8 mouse cellular contexts compared by ENCODE assay signal in genomic region chr3:96556651-96557635, GRCm38 (mm10). TPM values are rescaled to one million over a fixed set of nuclear protein-coding genes. Genes with fewer than 3 reads are reported as not detected.
DNase-seq lines count a peak whose midpoint lies in the region; ATAC-seq and TF ChIP-seq lines count a peak whose summit lies in the region.
"Had no signal": no experiment of that assay in that cellular context is flagged by ENCODE, and none has a peak within 500 bp of the region (broad histone marks: within the 10 kb centered on the region; RNA-seq: fewer than 3 reads in every experiment).

No protein-coding gene starts in this region.

- H3K27ac ChIP-seq in heart, embryonic 11.5 days (ENCODE audit: low read depth, low read length): peak overlapping the region; percentile 94
- peak overlapping the region; percentile 97 for H3K27ac ChIP-seq in kidney, postnatal 0 days

- peak overlapping the region; percentile 90 for H3K4me2 ChIP-seq in heart, embryonic 11.5 days
- H3K4me2 ChIP-seq in kidney, postnatal 0 days (ENCODE audit: low read length): peak overlapping the region; percentile 71
- peak overlapping the region; percentile 98 for H3K4me2 ChIP-seq in myocyte (ENCODE audit: low read depth)

- WGBS in heart, embryonic 11.5 days (ENCODE audit: insufficient replicate concordance): 3% methylated on average over 22 of the region's 22 CpGs
- 4% methylated on average over 22 of the region's 22 CpGs for WGBS in kidney, postnatal 0 days

- DNase-seq in kidney, postnatal 0 days (ENCODE audit: low spot score): peak; percentile 74
- DNase-seq in left cerebral cortex, adult 9 months (ENCODE audit: low spot score in 2 of 2): no peak
- DNase-seq in left cerebral cortex, postnatal 4 days: no peak

- peak overlapping the region; percentile 86 for H3K9ac ChIP-seq in heart, embryonic 11.5 days (ENCODE audit: low read depth, low read length)
- peak overlapping the region; percentile 62 for H3K9ac ChIP-seq in kidney, postnatal 0 days (ENCODE audit: low read depth, low read length)

- H3K4me1 ChIP-seq in E14TG2a.4 (replicated peaks; ENCODE audit: low read depth, low read length): peaks cover 71% of the 10 kb centered on the region
- peaks cover 31% of the 10 kb centered on the region for H3K4me1 ChIP-seq in heart, embryonic 11.5 days (ENCODE audit: control insufficient read depth, insufficient read depth, low read length)
- H3K4me1 ChIP-seq in kidney, postnatal 0 days (replicated peaks; ENCODE audit: insufficient read depth, low read length): peaks cover 11% of the 10 kb centered on the region

- H3K36me3 ChIP-seq in E14TG2a.4 (ENCODE audit: insufficient read depth, low read length) (peaks cover 34% of the 10 kb centered on the region), myocyte (ENCODE audit: control insufficient read depth, insufficient read depth) (peaks cover 12% of the 10 kb centered on the region)
- peaks cover 18% of the 10 kb centered on the region for H3K36me3 ChIP-seq in heart, embryonic 11.5 days (ENCODE audit: control insufficient read depth, insufficient read depth, low read length)
- peaks cover 21% of the 10 kb centered on the region for H3K36me3 ChIP-seq in kidney, postnatal 0 days (ENCODE audit: insufficient read depth, low read length)

- TF ChIP-seq POLR2A in myocyte (IDR thresholded peaks at IDR 0.05; ENCODE audit: insufficient read length, low read depth): no peak

- H3K4me3 ChIP-seq in E14TG2a.4 (replicated peaks; ENCODE audit: low read length) (peak overlapping the region; percentile 93), myocyte (peak overlapping the region; percentile 71)
- peak overlapping the region; percentile 70 for H3K4me3 ChIP-seq in heart, embryonic 11.5 days (ENCODE audit: low read depth, low read length)
- H3K4me3 ChIP-seq in kidney, postnatal 0 days (replicated peaks; ENCODE audit: low read depth, low read length): peak overlapping the region; percentile 76

- intact Hi-C loops in left cerebral cortex, postnatal 4 days (cut with DNase I): no loop called here

- H3K79me2 ChIP-seq in myocyte (ENCODE audit: control insufficient read depth, insufficient read depth): peaks cover 9% of the 10 kb centered on the region

- TF ChIP-seq CTCF in E14TG2a.4 (conservative IDR thresholded peaks at IDR 0.05; ENCODE audit: low read length): no peak
- no peak for TF ChIP-seq CTCF in kidney, postnatal 0 days (IDR thresholded peaks at IDR 0.05; ENCODE audit: low read depth)

- H3K27me3 ChIP-seq in E14TG2a.4 (ENCODE audit: insufficient read depth, low read length) (no peaks in the 10 kb centered on the region), myocyte (ENCODE audit: control insufficient read depth, insufficient read depth, insufficient read length) (no peaks in the 10 kb centered on the region)
- no peaks in the 10 kb centered on the region for H3K27me3 ChIP-seq in heart, embryonic 11.5 days (ENCODE audit: control insufficient read depth, insufficient read depth, low read length)
- no peaks in the 10 kb centered on the region for H3K27me3 ChIP-seq in kidney, postnatal 0 days (ENCODE audit: insufficient read depth, low read length)

- H3ac ChIP-seq in myocyte (ENCODE audit: control insufficient read depth, insufficient read length): no peak overlapping the region

- ATAC-seq in activated CD4-positive, CD25-positive, alpha-beta regulatory T cell, adult 4 months: peak; percentile 60
- no peak for ATAC-seq in heart, embryonic 11.5 days (replicated peaks; ENCODE audit: insufficient number of reproducible peaks, low FRiP score, low TSS enrichment)
- no peak for ATAC-seq in kidney, postnatal 0 days (replicated peaks; ENCODE audit: low FRiP score, low read depth)

- H3K9me3 ChIP-seq in E14TG2a.4 (ENCODE audit: low read length): no peaks in the 10 kb centered on the region
- no peaks in the 10 kb centered on the region for H3K9me3 ChIP-seq in heart, embryonic 11.5 days (replicated peaks; ENCODE audit: control insufficient read depth, low read length)
- no peaks in the 10 kb centered on the region for H3K9me3 ChIP-seq in kidney, postnatal 0 days (replicated peaks; ENCODE audit: low read length)

TF ChIP-seq in myocyte, 11 proteins besides CTCF, POLR2A, EP300 and RAD21:
- TF ChIP-seq SRF (IDR thresholded peaks at IDR 0.05; ENCODE audit: control insufficient read depth, insufficient read length, low read depth) (no peak), CEBPB (IDR thresholded peaks at IDR 0.05; ENCODE audit: insufficient read depth, poor library complexity, severe bottlenecking) (no peak), TCF3 (IDR thresholded peaks at IDR 0.05; ENCODE audit: insufficient read length, low read depth) (no peak)
TF ChIP-seq in myocyte: peak in this region for 0.

RNA-seq across cellular contexts. Expression of gene Txnip, which starts 0.8 kb away (rescaled TPM):
- 100 to 1,000 TPM; 276 to 326 TPM for polyA plus RNA-seq in activated CD4-positive, CD25-positive, alpha-beta regulatory T cell, adult 4 months (2017; shearing (Covaris generic))
- polyA plus RNA-seq in heart, embryonic 11.5 days (2014; fragmentation: Nextera tagmentation; extraction: Ambion mirVana): 106 and 121 TPM in 2 replicates
- 241 and 254 TPM in 2 replicates for polyA plus RNA-seq in kidney, postnatal 0 days (2015; fragmentation: Nextera tagmentation; extraction: Ambion mirVana)
- 42.6 TPM for polyA plus RNA-seq in myocyte (2012; fragmentation: generic; extraction: Trizol)
- total RNA-seq in left cerebral cortex, postnatal 4 days (2021): 10 to 100 TPM; 65.2 to 69.2 TPM

RNA-seq across cellular contexts. Expression of gene Gm16253, which starts 19.8 kb away (rescaled TPM):
- polyA plus RNA-seq in activated CD4-positive, CD25-positive, alpha-beta regulatory T cell, adult 4 months (2017; shearing (Covaris generic)): not detected
- polyA plus RNA-seq in heart, embryonic 11.5 days (2014; fragmentation: Nextera tagmentation; extraction: Ambion mirVana): 1.2 and 1.5 TPM in 2 replicates
- polyA plus RNA-seq in kidney, postnatal 0 days (2015; fragmentation: Nextera tagmentation; extraction: Ambion mirVana): not detected in 2 replicates
- polyA plus RNA-seq in myocyte (2012; fragmentation: generic; extraction: Trizol): 0.25 TPM
- total RNA-seq in left cerebral cortex, postnatal 4 days (2021): not detected
- polyA plus RNA-seq: large intestine, adult 2 months had no signal

RNA-seq across cellular contexts. Expression of gene Hfe2, which starts 32.0 kb away (rescaled TPM):
- polyA plus RNA-seq in activated CD4-positive, CD25-positive, alpha-beta regulatory T cell, adult 4 months (2017; shearing (Covaris generic)): not detected
- polyA plus RNA-seq in heart, embryonic 11.5 days (2014; fragmentation: Nextera tagmentation; extraction: Ambion mirVana): 7.4 and 9.3 TPM in 2 replicates
- 0.07 and 0.10 TPM in 2 replicates for polyA plus RNA-seq in kidney, postnatal 0 days (2015; fragmentation: Nextera tagmentation; extraction: Ambion mirVana)
- polyA plus RNA-seq in myocyte (2012; fragmentation: generic; extraction: Trizol): 116 TPM
- total RNA-seq in left cerebral cortex, postnatal 4 days (2021): 1 to 10 TPM; 1.1 TPM

RNA-seq across cellular contexts. Expression of gene Polr3gl, which starts 37.0 kb away (rescaled TPM):
- 10 to 100 TPM; 25.1 to 35.6 TPM for polyA plus RNA-seq in activated CD4-positive, CD25-positive, alpha-beta regulatory T cell, adult 4 months (2017; shearing (Covaris generic))
- polyA plus RNA-seq in heart, embryonic 11.5 days (2014; fragmentation: Nextera tagmentation; extraction: Ambion mirVana): 21.4 and 23.8 TPM in 2 replicates
- polyA plus RNA-seq in kidney, postnatal 0 days (2015; fragmentation: Nextera tagmentation; extraction: Ambion mirVana): 26.0 and 28.2 TPM in 2 replicates
- 22.7 TPM for polyA plus RNA-seq in myocyte (2012; fragmentation: generic; extraction: Trizol)
- total RNA-seq in left cerebral cortex, postnatal 4 days (2021): 10 to 100 TPM; 28.0 to 28.1 TPM

RNA-seq across cellular contexts. Expression of gene Ankrd34a, which starts 39.5 kb away (rescaled TPM):
- polyA plus RNA-seq in activated CD4-positive, CD25-positive, alpha-beta regulatory T cell, adult 4 months (2017; shearing (Covaris generic)): not detected
- 9.0 TPM in 2 replicates for polyA plus RNA-seq in heart, embryonic 11.5 days (2014; fragmentation: Nextera tagmentation; extraction: Ambion mirVana)
- polyA plus RNA-seq in kidney, postnatal 0 days (2015; fragmentation: Nextera tagmentation; extraction: Ambion mirVana): 1.2 and 1.3 TPM in 2 replicates
- 2.5 TPM for polyA plus RNA-seq in myocyte (2012; fragmentation: generic; extraction: Trizol)
- total RNA-seq in left cerebral cortex, postnatal 4 days (2021): 10 to 100 TPM; 32.3 to 33.0 TPM

Comparison
In these comparisons a context has a peak if more than half of its experiments do, and no peak if none do; other contexts are left out.
1. RNA of gene Hfe2, which starts 32.0 kb away (polyA plus RNA-seq): 116 TPM in myocyte (single experiment); 7.4 to 9.3 TPM in heart, embryonic 11.5 days, 0.07 to 0.10 TPM in kidney, postnatal 0 days and not detected in activated CD4-positive, CD25-positive, alpha-beta regulatory T cell, adult 4 months; every median in the first group is over 10 times any median in the second.
2. Peak in every context shown above with its lines, with median percentiles within 50 percentile points of each other: H3K4me3 ChIP-seq and H3K4me2 ChIP-seq.